Mouse (Mus musculus): ENCODE results near the gene A530016L24Rik. TPM values are rescaled to one million over a fixed set of nuclear protein-coding genes. Genes with fewer than 3 reads are reported as not detected.
A peak's percentile ranks its signal among the peaks of the same experiment; 100 is the strongest.

Gene A530016L24Rik
- total RNA-seq, 2 experiments from 2014 or later = 0.48 to 1.9 TPM

- intact Hi-C loops (cut with DNase I) = no loop called here
- Histone ChIP-seq H3K4me3 (no peak overlapping the region), H3K27ac (no peak overlapping the region)
- no peak for TF ChIP-seq CTCF (IDR thresholded peaks at IDR 0.05)
- DNase-seq = no peak
These were observed 18.7 kb downstream of the A530016L24Rik start for GRCm38 (mm10) chr12:112507984-112508383.

- no peak for DNase-seq
- intact Hi-C loops (cut with DNase I) = no loop called here
These were observed 21.1 kb downstream of the A530016L24Rik start for GRCm38 (mm10) chr12:112510365-112510732.

DNA sequence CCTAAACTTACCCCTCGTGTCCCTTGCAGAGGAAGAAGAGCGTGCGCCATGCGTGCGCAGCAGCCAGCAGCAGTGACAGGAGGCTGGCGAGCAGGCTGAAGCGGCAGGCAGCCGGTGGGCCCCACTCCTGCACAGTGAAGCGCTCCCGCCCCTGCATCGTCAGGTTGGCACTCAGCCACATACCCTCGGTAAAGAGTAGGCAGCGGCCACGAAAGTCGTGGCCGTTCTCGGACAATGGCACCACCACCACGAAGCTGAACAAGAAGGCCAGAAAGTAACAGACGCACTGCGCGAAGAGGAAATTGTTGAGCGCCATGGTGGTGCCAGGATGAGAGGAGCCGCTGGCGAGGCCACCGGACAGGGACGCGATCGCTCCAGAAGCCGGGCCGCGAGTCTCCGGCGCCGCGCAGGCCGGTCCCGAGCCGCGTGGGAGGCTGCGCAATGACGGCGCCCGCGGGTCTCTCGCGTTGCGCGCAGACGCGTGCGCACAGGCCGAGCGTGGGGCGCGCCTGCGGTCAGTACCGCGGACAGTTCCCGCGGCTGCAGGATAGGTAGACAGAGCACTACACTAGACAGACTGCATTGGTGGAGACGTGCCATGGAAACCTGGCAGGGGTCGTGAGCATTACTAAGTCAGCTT lies 21.6 kb downstream of the A530016L24Rik start:
- no peak for DNase-seq
- no peak for TF ChIP-seq CTCF (IDR thresholded peaks at IDR 0.05)
- intact Hi-C loops (cut with DNase I) = no loop called here
- Histone ChIP-seq H3K27ac (no peak overlapping the region), H3K4me3 (no peak overlapping the region)

More at GRCm38 (mm10) chr12:112510365-112510732, 21.1 kb downstream of the A530016L24Rik start:
- TF ChIP-seq CTCF (IDR thresholded peaks at IDR 0.05) = no peak
- H3K27ac ChIP-seq = no peak overlapping the region
- H3K4me3 ChIP-seq = no peak overlapping the region

GRCm38 (mm10) chr12:112514897-112515296 lies 25.6 kb downstream of the A530016L24Rik start:
- Histone ChIP-seq H3K27ac (no peak overlapping the region), H3K4me3 (no peak overlapping the region)
- intact Hi-C loops (cut with DNase I) = no loop called here
- DNase-seq = no peak
- peak; percentile 16; the same call in 1 of the 2 replicates for TF ChIP-seq CTCF (IDR thresholded peaks at IDR 0.05)

DNA sequence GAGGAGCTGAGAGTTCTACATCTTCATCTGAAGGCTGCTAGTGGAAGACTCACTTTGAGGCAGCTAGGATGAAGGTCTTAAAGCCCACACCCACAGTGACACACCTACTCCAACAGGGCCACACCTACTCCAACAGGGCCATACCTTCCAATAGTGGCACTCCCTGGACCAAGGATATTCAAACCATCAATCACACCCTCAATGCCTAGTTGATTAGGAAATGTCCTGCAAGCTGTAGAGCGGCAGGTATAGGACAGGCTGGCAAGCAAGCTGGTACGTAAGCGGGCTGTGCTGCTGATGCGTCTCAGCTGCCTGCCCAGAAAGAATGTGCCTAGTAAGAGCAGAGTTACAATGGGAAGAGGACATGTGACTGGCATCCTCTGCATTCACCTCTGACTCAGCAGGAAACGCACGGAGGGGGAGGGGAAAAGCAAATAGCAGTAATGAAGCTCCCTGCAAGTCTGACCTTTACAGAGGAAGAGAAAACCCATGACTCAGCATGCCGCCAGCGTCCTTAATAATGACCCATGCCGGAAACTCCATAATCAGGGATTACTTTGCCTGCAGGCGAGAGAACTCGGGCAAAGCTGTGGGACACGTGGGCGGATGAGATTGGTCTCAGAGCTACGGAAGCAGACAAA lies 27.6 kb downstream of the A530016L24Rik start, which contains the start of gene Tmem179:
Gene Tmem179 (minus strand): TSS at position 51 of the 641 bp plus-strand sequence.
- Histone ChIP-seq H3K27ac (no peak within 1 kb of the TSS), H3K4me3 (0 out of 2 replicates have a peak within 1 kb of the TSS, but pooled peaks have one; percentile 3)
- TF ChIP-seq CTCF (IDR thresholded peaks at IDR 0.05) = no peak
- no peak for DNase-seq
- intact Hi-C loops (cut with DNase I) = no loop called here

- intact Hi-C loops (cut with DNase I) = no loop called here
- H3K27ac ChIP-seq = no peak overlapping the region
- no peak for DNase-seq
These were observed 28.9 kb downstream of the A530016L24Rik start for GRCm38 (mm10) chr12:112518105-112518504.

DNA sequence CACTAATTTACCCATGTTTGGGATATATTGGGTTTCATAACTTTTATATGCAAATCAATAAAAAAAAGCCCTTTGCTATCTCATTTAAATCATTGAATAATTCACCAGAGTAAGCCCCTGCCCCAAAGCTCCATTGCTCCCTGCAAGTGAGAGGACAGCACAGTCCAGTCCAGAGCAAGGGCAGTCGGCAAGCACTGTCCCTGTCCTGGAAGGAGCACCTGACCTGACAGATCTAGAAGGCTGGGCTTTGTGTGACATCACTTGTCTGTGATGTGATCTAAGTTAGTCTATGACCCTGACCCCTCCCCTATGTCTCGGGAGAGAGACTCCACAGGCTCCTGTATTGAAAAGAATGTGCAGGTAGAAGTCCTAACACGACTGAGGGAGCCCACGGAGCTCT lies 44.5 kb downstream of the A530016L24Rik start:
- DNase-seq = no peak

More at GRCm38 (mm10) chr12:112518105-112518504, 28.9 kb downstream of the A530016L24Rik start:
- no peak overlapping the region for H3K4me3 ChIP-seq
- TF ChIP-seq CTCF (IDR thresholded peaks at IDR 0.05) = no peak

GRCm38 (mm10) chr12:112537233-112537632 lies 48.0 kb downstream of the A530016L24Rik start:
- no peak for TF ChIP-seq CTCF (IDR thresholded peaks at IDR 0.05)
- no peak overlapping the region for H3K4me3 ChIP-seq
- intact Hi-C loops (cut with DNase I) = no loop called here
- DNase-seq = no peak
- no peak overlapping the region for H3K27ac ChIP-seq

More for the DNA sequence above, 44.5 kb downstream of the A530016L24Rik start:
- Histone ChIP-seq H3K4me3 (no peak overlapping the region), H3K27ac (no peak overlapping the region)
- no peak for TF ChIP-seq CTCF (IDR thresholded peaks at IDR 0.05)
- intact Hi-C loops (cut with DNase I) = no loop called here

DNA sequence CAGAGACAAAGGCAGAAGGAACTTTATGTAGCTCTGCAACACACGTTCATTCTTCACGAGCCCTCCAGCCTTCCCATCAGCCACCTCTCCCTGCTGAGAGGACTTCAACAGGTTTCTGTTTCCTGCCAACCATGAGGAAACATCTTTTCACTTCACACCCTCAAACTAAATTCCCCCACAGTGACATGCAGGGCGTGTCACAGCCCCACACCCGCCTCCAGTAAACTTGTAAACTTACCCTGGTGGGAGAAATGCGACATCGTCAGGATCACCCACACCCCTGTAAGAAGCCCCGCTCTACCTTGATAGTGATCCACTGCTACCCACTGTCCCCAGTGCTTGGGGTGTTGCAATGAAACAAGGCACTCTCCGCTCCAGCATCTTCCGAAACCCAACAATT lies 49.1 kb downstream of the A530016L24Rik start:
- TF ChIP-seq CTCF (IDR thresholded peaks at IDR 0.05) = no peak
- intact Hi-C loops (cut with DNase I) = no loop called here
- DNase-seq = no peak
- Histone ChIP-seq H3K4me3 (no peak overlapping the region), H3K27ac (no peak overlapping the region)

GRCm38 (mm10) chr12:112539466-112539965 lies 50.3 kb downstream of the A530016L24Rik start:
- no peak overlapping the region for H3K4me3 ChIP-seq
- no peak overlapping the region for H3K27ac ChIP-seq
- TF ChIP-seq CTCF (IDR thresholded peaks at IDR 0.05) = no peak
- no peak for DNase-seq
- intact Hi-C loops (cut with DNase I) = no loop called here

DNA sequence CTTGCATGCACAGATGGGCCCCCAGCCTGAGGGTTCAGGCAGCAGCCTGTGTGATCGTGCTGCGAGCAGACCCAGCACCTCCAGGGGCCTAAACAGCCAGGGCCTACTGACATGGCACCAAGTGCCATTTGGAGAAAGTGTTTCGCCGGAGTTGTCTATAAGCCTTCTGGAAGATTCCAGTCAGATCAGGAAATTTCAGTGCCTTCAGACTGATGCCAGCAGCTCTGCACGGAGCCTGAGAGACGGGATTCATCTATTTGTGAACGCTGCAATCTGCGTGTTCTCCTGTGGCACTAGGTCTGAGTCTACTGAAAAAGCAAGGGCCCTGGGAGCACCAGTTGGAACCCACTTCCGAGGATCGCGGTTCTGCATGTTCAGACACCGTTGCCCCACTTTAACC lies 51.1 kb downstream of the A530016L24Rik start:
- Histone ChIP-seq H3K4me3 (no peak overlapping the region), H3K27ac (no peak overlapping the region)
- TF ChIP-seq CTCF (IDR thresholded peaks at IDR 0.05) = no peak
- no peak for DNase-seq
- intact Hi-C loops (cut with DNase I) = loop anchor here (5.0 kb wide), 2 partner anchors 68 to 128 kb away; no protein-coding TSS in a partner anchor

- Histone ChIP-seq H3K27ac (no peak overlapping the region), H3K4me3 (no peak overlapping the region)
- no peak for TF ChIP-seq CTCF (IDR thresholded peaks at IDR 0.05)
- intact Hi-C loops (cut with DNase I) = loop anchor here (2.0 to 5.0 kb wide), 4 partner anchors 43 to 397 kb away; no protein-coding TSS in a partner anchor
- DNase-seq = no peak
These were observed 52.3 kb downstream of the A530016L24Rik start for GRCm38 (mm10) chr12:112541483-112542091.
